Mouse (Mus musculus) heart, postnatal 36 days (tissue): ENCODE measurements around the gene Hpgds. TPM values are rescaled to one million over a fixed set of nuclear protein-coding genes. Genes with fewer than 3 reads are reported as not detected.

Experiments used
- DNase-seq, 2 experiments: peaks; one replicate each; pipeline ENCODE4 v3.0.0; 2021 to 2022
- intact Hi-C: fragments of 180-260 bp; cut with DNase I; formaldehyde crosslinking; loops from one replicate; pipeline ENCODE4 v1.15.1; 2025
- total RNA-seq, 2 experiments: library from RNA; stranded (reverse); gene quantifications; 2 replicates each; pipeline ENCODE4 v1.2.3; 2021

Gene Hpgds
- 1 to 10 TPM in 1 of 2 experiments, under 1 TPM in 1; 0.70 to 1.2 TPM for total RNA-seq

DNA sequence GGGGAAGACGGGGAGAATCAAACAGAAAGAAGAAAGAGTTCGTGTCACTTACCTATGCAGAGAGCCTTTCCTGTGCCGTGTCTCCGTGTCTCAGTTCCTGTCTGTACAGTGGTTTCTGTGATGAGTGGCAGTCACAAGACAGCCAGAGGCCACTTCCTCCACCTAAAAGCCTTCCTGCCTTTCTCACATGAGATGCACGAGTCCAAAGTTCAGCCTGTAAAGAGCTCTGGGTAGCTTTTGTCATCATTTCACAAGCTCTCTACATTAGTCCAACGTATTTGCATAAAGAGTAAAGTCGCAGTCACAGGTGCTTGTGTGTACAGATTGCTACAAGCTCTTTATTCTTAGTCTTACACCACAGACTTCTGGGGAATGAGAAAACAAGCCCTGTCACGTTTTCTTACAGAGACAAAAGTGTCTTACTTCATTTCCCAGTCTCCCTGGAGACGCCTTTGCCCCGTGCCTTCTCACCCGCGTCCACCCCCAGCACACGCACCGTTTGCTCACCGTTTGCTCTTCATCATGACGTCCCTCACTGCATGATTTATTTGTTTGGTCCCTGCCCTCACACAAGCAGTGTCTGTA, at the start of gene Hpgds:
TSS of gene Hpgds (minus strand) at position 288 of the 585 bp plus-strand sequence.
- peak in 1 of 2 experiments; percentile 7 for DNase-seq

DNA sequence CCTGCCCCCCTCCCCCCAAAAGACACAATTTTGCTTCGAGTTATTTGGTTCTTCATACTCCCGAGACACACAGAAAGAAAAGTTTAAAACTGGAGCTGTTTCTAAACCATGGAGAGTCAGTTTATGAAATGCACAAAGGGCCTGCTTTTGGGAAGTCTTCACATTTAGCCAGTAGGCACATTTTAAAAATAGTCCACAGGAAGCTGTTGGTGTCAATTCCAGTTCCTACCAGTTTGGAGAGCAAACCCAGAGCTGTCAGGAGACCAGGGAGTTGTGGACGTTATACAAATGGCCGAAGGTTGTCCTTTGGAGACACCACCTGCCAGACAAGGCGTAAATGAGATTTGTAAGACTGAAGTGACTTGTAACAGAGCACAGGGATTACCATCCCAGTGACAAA, 20.3 kb upstream of the Hpgds start:
- intact Hi-C loops, result no loop called here
- no peak for DNase-seq

More for the DNA sequence above, at the start of gene Hpgds:
- intact Hi-C loops, result no loop called here

DNA sequence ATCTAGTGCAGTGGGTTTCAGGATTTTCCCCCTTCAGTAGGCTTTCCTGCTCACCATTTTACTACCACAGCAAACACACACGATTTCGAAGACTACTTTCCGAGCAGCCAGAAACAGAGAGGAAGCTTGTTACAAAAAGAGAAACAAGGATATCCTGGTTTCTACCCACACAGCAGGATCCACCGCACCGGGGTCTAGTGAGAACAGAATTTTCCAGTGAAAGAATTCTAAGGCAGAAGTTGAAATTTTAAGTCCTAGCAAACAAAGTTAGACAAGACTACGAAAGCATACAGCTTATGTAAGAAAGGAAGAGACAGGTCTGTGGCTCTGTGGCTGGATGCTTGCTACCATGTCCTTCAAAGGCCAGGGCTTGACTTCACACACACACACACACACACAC, 19.4 kb upstream of the Hpgds start:
- DNase-seq, result no peak
- intact Hi-C loops, result no loop called here

DNA sequence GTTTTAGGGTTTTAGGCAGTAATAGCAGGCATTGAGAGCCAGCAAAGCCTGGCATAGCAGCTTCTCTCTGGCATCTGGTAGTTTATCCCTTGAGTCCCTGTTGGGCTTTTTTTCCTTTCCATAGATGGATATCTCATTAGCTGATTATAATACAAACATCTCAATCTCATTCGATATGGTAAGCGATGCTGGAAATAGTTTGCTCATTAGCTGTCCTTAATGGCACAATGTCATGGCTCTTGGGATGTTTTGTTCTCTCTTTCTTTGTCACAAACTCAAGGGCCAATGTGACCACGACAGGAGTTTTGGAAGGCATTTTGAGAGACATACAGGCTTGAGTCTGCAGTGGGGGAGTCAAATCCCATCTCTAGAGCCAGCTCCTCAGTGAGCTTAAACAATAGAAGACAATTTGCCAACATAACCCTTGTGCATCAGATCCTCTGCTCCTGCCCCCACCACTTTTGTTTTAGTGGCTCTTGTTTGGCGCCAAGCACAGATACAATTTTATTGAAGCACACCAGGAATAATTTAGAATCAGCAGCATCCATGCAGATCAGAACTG, 14.8 kb upstream of the Hpgds start:
- DNase-seq, result no peak
- intact Hi-C loops, result no loop called here

DNA sequence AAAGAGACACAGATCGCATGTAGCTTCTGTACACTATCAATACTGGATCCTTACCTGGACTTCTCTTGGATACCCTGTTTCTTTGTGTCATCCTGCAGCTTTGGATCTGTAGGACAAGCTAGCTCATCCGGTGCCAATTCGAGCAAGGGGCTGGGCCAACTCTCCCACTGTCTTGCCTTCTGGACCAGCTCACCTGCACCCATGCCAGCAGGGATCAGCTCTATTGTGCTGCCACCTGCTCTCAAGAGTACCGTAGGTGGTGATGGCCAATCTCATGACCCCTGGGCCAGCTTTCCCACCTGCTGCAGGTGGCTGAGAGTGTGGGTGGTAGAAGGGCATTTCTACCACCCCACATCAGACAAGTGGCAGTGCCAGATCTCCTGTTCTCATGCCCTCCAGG, 12.3 kb upstream of the Hpgds start:
- intact Hi-C loops, result no loop called here
- DNase-seq, result no peak

DNA sequence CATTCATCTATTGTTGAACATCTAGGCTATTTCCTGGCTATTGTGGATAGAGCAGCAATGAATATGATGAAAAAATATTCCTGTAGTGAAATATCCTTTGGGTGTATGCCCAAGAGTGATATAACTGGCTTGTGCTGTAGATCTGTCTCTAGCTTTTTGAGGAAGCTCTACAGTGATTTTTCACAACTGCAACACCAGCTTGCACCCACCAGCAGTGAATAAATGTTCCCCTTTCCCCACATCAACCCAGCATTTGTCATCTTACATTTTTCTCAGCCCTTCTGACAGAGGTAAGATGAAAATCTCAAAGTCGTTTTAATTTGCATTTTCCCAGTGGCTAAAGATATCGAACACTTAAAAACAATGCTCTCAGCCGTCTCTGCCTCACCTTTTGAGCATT, 8.9 kb upstream of the Hpgds start:
- intact Hi-C loops, result no loop called here
- DNase-seq, result no peak

DNA sequence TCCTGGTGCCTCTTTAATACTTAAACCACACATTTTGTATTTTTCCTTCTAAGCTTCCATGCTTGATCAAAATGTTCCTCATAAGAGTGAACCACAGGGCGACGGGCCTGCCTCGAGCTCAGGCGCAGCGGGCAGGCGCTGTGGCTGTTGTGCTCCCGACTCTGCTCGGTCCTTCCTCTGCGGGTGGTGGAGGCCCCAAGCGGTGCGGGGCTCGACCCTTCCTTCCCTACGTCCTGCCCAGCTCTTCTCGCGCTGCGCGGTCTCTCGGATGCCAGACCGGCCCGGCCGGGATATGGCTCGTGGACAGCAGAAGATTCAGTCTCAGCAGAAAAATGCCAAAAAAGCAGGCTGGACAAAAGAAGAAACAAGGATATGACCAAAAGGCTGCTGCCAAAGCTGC, 6.0 kb upstream of the Hpgds start:
- intact Hi-C loops, result no loop called here

DNA sequence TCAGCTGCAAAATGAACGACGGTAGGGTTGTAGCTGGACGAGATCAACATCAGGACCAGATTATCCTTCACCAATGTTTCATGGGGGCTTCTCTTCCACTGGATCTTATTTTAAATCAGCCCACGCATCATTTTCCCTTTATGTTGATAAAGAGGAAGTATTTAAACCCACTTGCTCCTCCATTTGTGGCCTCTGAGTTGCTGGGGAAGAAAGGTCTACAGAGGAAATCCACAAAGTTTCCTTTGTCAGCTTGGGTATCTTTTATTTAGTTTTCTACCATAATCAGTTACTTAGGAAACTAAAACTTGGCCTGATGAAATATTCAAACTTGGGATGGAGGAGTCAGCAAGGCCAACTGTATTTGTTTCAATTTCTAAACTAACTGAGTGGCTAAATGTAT, 1.7 kb upstream of the Hpgds start:
- no peak for DNase-seq
- intact Hi-C loops, result no loop called here

More for the DNA sequence above, 6.0 kb upstream of the Hpgds start:
- no peak for DNase-seq

DNA sequence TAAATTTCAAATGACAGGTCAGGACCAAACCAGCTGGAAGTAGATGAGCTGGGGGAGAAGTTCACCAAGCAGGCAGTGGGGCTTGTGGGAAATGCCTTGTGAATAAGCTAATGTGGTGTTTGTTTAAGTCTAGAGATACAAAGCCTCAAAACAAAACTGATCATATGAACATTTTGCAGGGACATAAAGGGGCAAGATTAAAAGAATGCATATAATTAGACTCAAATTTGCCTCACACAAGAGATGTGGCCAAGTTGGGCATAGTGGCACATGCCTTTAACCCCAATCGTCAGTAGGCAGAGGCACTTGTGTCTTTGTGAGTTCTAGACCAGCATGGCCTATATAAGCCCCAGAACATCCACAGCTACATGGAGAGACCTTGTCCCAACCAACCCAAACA, 2.4 kb downstream of the Hpgds start:
- intact Hi-C loops, result no loop called here
- no peak for DNase-seq

DNA sequence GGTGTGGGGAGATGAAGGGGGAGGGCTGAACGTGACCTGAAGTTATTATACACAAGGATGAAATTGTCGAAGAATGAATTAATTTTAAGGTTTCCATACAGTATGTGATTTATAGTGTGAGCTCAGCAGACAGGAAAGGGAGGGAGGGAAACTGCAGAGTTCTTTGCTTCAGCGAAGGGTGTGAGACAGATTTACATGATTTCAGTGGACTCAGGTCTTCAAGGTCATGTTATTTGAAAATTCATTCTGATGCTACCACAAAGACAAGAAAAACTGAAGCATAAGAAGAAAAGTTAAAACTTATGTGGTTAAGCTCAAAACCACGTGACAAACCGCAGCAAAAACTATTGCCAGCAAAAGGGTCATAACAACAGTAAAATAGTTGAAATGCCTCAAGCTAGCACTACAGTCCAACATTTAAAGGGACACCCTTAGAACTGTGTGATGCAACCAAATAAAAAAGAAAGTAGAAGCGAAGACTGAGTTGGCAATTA, 3.9 kb downstream of the Hpgds start:
- no peak for DNase-seq
- intact Hi-C loops, result no loop called here

DNA sequence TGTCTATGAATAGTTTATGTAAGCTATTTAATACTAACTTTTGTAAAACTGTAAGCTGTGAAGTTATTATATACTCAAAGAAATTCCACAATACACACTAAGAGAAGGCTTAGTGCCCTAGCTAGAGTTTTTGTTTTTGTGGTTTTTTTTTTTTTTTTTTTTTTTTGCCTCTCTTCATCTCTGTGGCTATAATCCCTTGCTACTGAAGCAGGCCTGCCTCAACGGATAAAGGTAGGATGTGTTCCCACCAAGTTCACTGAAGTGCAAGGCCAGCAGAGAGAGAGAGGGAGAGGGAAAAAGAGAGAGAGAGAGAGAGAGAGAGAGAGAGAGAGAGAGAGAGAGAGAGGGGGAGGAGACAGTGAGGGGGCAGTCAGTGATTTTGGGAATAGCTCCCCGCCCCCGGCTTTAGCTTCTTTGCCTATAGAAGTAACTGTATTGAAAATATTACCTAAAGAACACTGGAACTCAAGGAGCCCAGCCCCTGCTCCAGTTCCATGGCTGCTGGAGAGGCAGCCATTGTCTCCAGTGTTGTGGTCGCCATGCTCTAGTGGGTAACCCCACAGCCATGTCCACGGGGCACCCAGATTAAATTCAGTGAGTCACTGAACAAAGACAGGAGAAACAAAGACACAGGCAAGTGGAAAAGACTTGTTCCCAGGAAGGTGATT, 4.5 kb downstream of the Hpgds start:
- DNase-seq, result no peak
- intact Hi-C loops, result no loop called here

DNA sequence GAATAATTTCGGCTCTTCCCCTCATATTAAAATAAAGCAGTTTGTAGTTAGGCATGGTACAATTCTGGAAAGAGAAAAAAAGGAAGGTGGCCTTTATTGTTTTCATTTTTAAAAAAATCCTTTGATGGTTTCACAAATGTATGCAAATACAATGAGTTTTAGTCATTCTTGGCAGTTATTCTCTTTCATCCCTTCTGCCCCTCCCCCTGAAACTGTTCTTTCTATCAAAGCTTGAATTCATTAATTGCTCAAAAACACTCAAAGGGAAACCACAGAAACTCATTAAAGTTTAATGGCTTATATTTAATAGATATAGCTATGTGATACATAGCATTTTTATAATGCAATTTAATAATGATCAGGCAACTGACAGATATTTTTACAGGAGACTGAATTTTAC, 6.5 kb downstream of the Hpgds start:
- DNase-seq, result no peak
- intact Hi-C loops, result no loop called here

DNA sequence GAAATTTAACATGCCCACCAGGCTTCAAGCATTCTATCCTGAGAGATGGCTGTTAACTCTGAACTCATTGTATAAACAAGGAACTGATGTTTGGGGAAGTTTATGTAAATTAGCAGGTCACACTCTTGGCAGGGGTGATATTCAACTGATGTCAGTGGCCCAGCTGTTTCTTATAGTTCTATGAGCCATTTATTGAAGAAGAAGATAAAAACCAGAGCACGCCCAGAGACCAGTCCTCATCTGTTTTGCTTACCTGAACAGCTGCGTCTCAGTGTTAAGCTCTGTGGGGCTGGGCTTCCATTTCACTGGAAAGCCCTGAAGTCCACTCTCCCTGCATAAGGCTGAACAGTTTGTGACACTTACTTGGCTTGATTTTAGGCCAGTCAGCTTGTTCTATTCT, 6.9 kb downstream of the Hpgds start:
- intact Hi-C loops, result no loop called here
- DNase-seq, result no peak

DNA sequence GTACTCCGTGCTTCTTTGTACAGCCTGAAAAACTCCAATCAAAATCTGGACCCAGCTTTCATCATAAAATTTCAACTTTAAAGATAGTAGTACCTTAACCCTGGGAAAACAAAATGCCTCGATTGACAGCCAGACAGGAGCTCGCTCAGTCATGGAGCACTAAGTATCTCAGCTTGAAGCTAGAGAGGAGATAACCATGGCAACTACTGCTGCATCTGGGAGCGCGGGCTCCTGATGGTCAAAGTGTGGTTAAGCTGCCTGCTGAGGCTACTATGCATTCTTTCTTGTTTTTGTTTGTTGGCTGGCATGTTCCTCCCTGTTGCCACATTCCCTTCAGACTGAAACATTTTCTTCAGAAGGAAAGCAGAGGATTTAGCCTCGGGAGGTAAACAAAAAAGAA, 12.3 kb downstream of the Hpgds start:
- intact Hi-C loops, result no loop called here
- no peak for DNase-seq

DNA sequence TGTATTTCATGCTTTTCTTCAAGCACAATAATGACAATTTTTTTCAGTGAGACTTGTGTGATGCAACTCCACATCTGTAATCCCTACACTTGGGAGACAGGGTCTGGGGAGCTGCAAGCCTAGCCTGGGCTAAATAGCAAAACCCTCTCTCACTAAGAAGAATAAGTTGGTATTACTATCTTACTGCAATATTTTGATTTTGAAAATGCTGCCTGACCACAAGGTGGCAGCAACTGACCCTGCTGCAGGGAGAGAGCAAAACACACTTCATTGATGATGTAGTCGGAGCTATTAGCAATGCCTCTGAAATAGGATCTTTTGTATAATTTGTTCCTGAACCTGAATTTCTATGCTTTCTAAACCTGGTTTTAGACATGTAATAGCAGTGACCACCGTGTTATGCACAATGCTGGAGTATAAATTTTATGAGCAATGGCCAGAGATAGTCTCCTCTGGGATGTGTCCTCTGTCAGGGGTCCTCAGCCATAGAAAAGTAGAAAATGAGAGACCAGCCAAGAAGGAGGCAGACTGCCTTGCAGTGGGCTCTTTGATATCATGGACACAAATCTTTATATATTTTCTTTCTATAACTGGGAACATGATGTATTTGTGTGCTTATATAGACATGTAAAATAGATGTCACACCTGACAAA, 18.5 kb downstream of the Hpgds start:
- intact Hi-C loops, result loop anchor here (1.0 to 5.0 kb wide), 3 partner anchors 326 to 1407 kb away; no protein-coding TSS in a partner anchor
- DNase-seq, result peak; percentile 33 to 43

DNA sequence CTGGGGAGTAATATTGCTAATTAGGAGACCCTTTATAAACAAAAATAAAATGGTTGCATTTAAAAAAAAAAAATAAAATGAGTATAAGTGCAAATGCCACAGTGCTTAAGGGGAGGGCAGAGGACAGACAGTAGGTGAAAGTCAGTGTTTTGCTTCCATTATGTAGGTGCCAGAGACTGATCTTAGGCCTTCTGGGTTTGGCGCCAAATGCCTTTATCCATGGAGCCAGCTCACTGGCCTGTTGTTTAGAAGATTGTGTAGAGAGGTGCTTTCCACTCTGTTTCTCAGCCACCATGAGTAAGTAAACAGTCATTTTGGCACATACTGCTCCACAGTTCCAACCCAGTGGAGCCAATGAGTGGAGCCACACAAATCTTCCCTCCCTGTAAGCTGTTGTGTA, 27.2 kb downstream of the Hpgds start:
- no peak for DNase-seq
- intact Hi-C loops, result no loop called here

DNA sequence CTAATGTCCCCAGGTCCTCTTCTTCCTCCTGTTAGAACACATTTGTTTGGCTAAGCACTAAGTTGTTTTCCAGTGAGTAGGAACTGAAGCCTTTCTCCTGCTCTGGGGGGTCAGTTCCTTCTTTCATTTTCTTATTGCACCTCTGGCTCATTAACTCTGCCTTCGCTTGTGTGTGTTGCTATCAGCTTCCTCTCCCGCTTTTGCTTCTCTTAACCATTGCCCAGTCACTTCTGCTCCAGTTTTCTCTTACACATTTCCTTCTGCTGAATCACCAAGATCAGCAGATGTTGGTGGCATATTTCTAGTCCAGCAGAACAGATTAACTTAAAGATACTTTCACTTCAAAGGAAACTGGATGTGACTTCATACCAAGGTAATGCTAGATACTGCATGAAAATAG, 29.8 kb downstream of the Hpgds start:
- no peak for DNase-seq
- intact Hi-C loops, result no loop called here

DNA sequence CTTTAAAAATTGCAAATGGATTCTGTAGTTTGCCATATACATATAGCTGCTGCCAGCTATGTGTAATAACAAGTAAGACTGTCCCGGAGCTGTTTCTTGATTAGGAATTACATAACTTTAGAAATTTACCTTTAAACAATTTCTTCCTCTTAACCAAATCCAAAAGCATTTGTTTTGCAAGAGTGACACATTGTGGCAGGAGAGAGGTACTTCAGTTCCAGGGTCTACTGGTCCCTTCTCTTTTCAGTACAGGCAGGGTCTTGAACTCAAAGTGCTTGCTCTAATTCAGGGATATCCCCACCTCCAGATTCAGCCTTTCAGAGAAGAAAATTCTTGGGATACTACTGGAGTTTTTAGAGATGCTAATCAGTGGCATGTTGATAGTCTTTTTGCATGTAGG, 65.6 kb downstream of the Hpgds start:
- intact Hi-C loops, result loop anchor here (5.0 kb wide), 1 partner anchor 107 kb away; no protein-coding TSS in a partner anchor
- no peak for DNase-seq

DNA sequence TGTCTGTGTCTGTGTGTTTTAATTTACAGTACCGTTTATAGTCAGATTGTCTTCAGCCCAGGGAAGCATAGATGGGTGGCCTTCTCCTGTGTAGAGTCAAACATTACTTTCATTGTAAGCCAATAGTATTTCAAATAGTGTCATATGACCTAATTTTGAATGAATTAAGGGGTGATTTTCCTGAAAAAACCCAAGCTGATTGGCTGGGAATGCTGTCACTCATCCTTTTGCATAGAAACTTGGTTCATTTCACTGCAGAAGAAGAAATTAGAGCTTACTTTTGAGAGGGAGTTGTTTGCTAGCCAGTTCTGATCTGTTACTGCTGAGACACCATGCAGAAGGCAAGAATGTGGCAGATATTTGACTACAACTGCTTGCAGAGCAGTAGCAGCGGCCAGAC, 69.5 kb downstream of the Hpgds start:
- DNase-seq, result no peak
- intact Hi-C loops, result loop anchor here (5.0 kb wide), 1 partner anchor 103 kb away; no protein-coding TSS in a partner anchor
